24 mouse cellular contexts compared by ENCODE assay signal in the genomic region with DNA sequence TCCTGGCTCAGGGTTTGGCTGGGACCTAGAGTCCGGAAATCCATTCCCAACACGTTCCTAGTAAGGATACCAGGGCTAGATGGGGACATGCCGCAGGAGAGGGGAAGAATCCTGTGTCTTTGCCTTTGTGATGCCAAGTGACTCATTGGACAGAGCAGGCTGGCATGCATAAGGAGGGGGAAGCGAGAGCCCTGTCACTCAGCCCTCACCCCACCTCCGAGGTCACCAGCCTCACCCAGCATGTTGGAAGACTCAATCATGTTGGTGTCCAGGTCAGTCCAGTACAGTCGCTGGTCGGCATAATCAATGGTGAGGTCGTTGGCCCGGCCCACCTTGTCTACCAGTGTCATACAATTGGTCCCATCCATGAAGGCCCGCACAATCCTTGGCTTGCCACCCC. TPM values are rescaled to one million over a fixed set of nuclear protein-coding genes. Genes with fewer than 3 reads are reported as not detected.
A peak's percentile ranks its signal among the peaks of the same experiment; 100 is the strongest.
DNase-seq lines count a peak whose midpoint lies in the region; ATAC-seq and TF ChIP-seq lines count a peak whose summit lies in the region.
"Had no signal": no experiment of that assay in that cellular context is flagged by ENCODE, and none has a peak within 500 bp of the region (broad histone marks: within the 10 kb centered on the region; RNA-seq: fewer than 3 reads in every experiment).

No protein-coding gene starts in this region.

- no peak overlapping the region for H3K4me3 ChIP-seq in liver, adult 2 months (ENCODE audit: insufficient read depth, low read depth, low read length)
- no peak overlapping the region for H3K4me3 ChIP-seq in liver, embryonic 11.5 days (ENCODE audit: low read depth, low read length)
- H3K4me3 ChIP-seq: forebrain, embryonic 10.5 days; forebrain, embryonic 13.5 days; heart, adult 2 months; heart, embryonic 10.5 days; heart, embryonic 13.5 days; hindbrain, embryonic 12.5 days; hindbrain, embryonic 15.5 days had no signal

- H3K79me2 ChIP-seq in liver, adult 2 months (ENCODE audit: control insufficient read depth, insufficient read depth, low read length): no peaks in the 10 kb centered on the region

- peak; percentile 74 for DNase-seq in adrenal gland, adult 2 months
- no peak for DNase-seq in adrenal gland, postnatal 10 days
- peak; percentile 21 for DNase-seq in liver, adult 2 months (ENCODE audit: extremely low read depth, low read depth, low spot score)
- no peak for DNase-seq in liver, embryonic 11.5 days (ENCODE audit: low spot score)
- peak; percentile 18 for DNase-seq in urinary bladder, adult 2 months (ENCODE audit: low spot score)
- no peak for DNase-seq in urinary bladder, adult 18-20 months (ENCODE audit: low spot score in 2 of 2)
- no peak for DNase-seq in thymus, postnatal 14 days
- DNase-seq: B cell, adult 2 months; cerebellum, adult 18-20 months; cerebellum, adult 9-10 months; cerebellum, postnatal 14 days; gastrocnemius, postnatal 10 days; gastrocnemius, postnatal 36 days; heart, adult 2 months; heart, postnatal 14 days had no signal

- H3K4me2 ChIP-seq in liver, embryonic 11.5 days: no peak overlapping the region
- H3K4me2 ChIP-seq: forebrain, embryonic 13.5 days; heart, embryonic 13.5 days; hindbrain, embryonic 12.5 days; hindbrain, embryonic 15.5 days had no signal

- TF ChIP-seq POLR2A in liver, adult 2 months (IDR thresholded peaks at IDR 0.05; ENCODE audit: extremely low read depth, insufficient read depth, low read length): no peak

- H3K9me3 ChIP-seq in liver, embryonic 11.5 days (ENCODE audit: control insufficient read depth, low read length): no peaks in the 10 kb centered on the region
- H3K9me3 ChIP-seq: forebrain, embryonic 10.5 days; forebrain, embryonic 13.5 days; G1E; heart, embryonic 10.5 days; heart, embryonic 13.5 days; hindbrain, embryonic 12.5 days; hindbrain, embryonic 15.5 days had no signal

- H3K9ac ChIP-seq in liver, adult 2 months (ENCODE audit: low read depth, low read length): no peak overlapping the region
- H3K9ac ChIP-seq in liver, embryonic 11.5 days (ENCODE audit: low read depth, low read length): no peak overlapping the region
- H3K9ac ChIP-seq: forebrain, embryonic 13.5 days; heart, embryonic 13.5 days; hindbrain, embryonic 12.5 days; hindbrain, embryonic 15.5 days had no signal

- no peak for TF ChIP-seq CTCF in liver, adult 2 months (IDR thresholded peaks at IDR 0.05; ENCODE audit: low read depth, low read length)

- 0 out of 2 replicates have a peak, but pooled peaks cover 3% of the 10 kb centered on the region for H3K4me1 ChIP-seq in liver, adult 2 months (ENCODE audit: control insufficient read depth, insufficient read depth, low read length)
- H3K4me1 ChIP-seq in liver, embryonic 11.5 days (replicated peaks; ENCODE audit: control insufficient read depth, insufficient read depth, low read length): no peaks in the 10 kb centered on the region
- H3K4me1 ChIP-seq: forebrain, embryonic 10.5 days; forebrain, embryonic 13.5 days; hindbrain, embryonic 12.5 days; hindbrain, embryonic 15.5 days had no signal

- no peak overlapping the region for H3K27ac ChIP-seq in liver, adult 2 months (replicated peaks; ENCODE audit: insufficient read depth, low read depth, low read length)
- no peak overlapping the region for H3K27ac ChIP-seq in liver, embryonic 11.5 days (ENCODE audit: low read depth, low read length)
- H3K27ac ChIP-seq: forebrain, embryonic 10.5 days; forebrain, embryonic 13.5 days; heart, adult 2 months; heart, embryonic 10.5 days; heart, embryonic 13.5 days; hindbrain, embryonic 12.5 days; hindbrain, embryonic 15.5 days had no signal

- WGBS in liver, adult 2 months: 49% methylated on average over 10 of the region's 10 CpGs
- 90% methylated on average over 10 of the region's 10 CpGs for WGBS in liver, embryonic 11.5 days

- no peak for ATAC-seq in liver, embryonic 11.5 days (replicated peaks; ENCODE audit: low FRiP score)
- ATAC-seq: forebrain, embryonic 13.5 days; forebrain, embryonic 16.5 days; Patski had no signal

- peaks cover 28% of the 10 kb centered on the region for H3K36me3 ChIP-seq in liver, adult 2 months (ENCODE audit: control insufficient read depth, insufficient read depth, low read length)
- H3K36me3 ChIP-seq in liver, embryonic 11.5 days (ENCODE audit: control insufficient read depth, insufficient read depth, low read length): peaks cover 34% of the 10 kb centered on the region
- H3K36me3 ChIP-seq: G1E; hindbrain, embryonic 15.5 days had no signal

- no peaks in the 10 kb centered on the region for H3K27me3 ChIP-seq in liver, adult 2 months (ENCODE audit: control insufficient read depth, insufficient read depth, low read length)
- H3K27me3 ChIP-seq in liver, embryonic 11.5 days (replicated peaks; ENCODE audit: control insufficient read depth, insufficient read depth, low read length): no peaks in the 10 kb centered on the region
- H3K27me3 ChIP-seq: forebrain, embryonic 13.5 days; heart, embryonic 13.5 days; hindbrain, embryonic 12.5 days; hindbrain, embryonic 15.5 days; Patski had no signal

RNA-seq across cellular contexts. Expression of a gene that starts 38.4 kb away (rescaled TPM):
- 100 to 1,000 TPM in 1 of 2 experiments, 10 to 100 TPM in 1; 83.9 to 117 TPM for total RNA-seq in adrenal gland, adult 2 months (2021)
- polyA plus RNA-seq in adrenal gland, adult 2 months (2012; rRNA removed): 43.9 and 55.9 TPM in 2 replicates
- 10 to 100 TPM; 87.1 to 99.7 TPM for total RNA-seq in adrenal gland, postnatal 10 days (2021)
- total RNA-seq in liver, adult 2 months (2014; rRNA removed): 57.5 and 63.7 TPM in 2 replicates
- polyA plus RNA-seq in liver, adult 2 months (2012; rRNA removed): 24.7 and 27.7 TPM in 2 replicates
- 53.9 and 58.9 TPM in 2 replicates for polyA plus RNA-seq in liver, embryonic 11.5 days (2014; fragmentation: Nextera tagmentation; extraction: Ambion mirVana)
- 46.7 and 53.7 TPM in 2 replicates for polyA plus RNA-seq in urinary bladder, adult 2 months (2012; rRNA removed)

Comparison
In these comparisons a context has a peak if more than half of its experiments do, and no peak if none do; other contexts are left out.
1. DNase-seq: peak in adrenal gland, adult 2 months (single experiment), liver, adult 2 months (single experiment) and urinary bladder, adult 2 months (single experiment); none in adrenal gland, postnatal 10 days (single experiment), liver, embryonic 11.5 days (single experiment), urinary bladder, adult 18-20 months (0 of 2) and thymus, postnatal 14 days (single experiment).